Mouse (Mus musculus): ENCODE results near the gene Supt20.

Gene Supt20

DNA sequence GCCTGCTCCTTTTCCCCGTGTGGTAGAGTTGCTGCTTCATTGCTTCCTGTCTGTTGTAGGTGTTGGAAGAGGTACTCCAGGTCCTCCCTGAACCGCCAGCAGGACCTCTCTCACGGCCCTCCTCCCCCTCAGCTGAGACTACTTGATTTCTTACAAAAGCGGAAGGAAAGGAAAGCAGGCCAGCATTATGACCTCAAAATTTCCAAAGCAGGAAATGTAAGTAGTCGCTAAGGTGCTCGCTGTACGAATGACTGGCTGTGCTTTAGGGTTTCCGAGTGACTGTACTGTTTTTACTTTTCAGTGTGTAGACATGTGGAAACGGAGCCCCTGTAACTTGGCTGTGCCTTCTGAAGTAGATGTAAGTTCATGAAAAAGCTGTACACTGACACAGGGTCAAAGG lies 16.4 kb downstream of the Supt20 start:
- DNase-seq: no peak

DNA sequence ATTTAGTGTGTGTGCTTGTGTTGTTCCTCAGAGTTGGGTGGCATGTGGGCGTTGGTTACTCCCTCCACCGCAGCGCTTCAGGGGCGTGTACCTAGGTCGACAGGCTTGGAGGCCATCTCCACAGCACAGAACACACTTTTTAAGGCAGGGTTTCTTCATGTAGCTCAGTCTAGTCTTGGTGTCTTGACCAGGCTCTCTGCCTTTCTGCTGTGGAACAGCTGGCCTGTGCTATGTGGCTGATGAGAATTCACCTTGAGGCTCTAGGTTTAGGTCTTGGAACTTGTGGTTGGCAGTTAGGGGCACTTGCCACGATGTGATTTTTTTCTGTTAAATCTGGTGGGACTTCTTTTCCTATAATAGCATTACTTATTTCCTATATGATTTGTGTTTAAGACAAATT lies 21.6 kb downstream of the Supt20 start, which contains the start of gene Gm21958:
TSS of gene Gm21958 (minus strand) at position 101 of the 400 bp plus-strand sequence.
- no peak for DNase-seq

DNA sequence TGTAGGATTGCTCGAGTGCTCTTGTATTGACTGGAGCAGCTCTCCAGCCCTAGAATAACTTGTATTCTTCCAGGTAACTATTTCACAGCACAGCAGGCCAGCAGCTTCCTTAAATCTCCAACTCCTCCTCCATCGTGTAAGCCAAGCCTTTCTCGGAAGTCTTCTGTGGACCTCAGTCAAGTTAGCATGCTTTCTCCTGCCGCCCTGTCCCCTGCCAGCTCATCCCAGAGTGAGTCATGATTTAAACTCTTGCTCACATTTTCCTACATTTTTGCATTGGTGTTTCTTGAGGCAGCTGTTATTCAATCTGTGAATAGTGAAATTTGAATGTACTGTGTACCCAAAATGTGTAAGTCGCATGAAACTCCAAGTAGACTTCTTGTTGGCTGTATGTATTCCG lies 22.9 kb downstream of the Supt20 start:
- DNase-seq: peak; percentile 28

DNA sequence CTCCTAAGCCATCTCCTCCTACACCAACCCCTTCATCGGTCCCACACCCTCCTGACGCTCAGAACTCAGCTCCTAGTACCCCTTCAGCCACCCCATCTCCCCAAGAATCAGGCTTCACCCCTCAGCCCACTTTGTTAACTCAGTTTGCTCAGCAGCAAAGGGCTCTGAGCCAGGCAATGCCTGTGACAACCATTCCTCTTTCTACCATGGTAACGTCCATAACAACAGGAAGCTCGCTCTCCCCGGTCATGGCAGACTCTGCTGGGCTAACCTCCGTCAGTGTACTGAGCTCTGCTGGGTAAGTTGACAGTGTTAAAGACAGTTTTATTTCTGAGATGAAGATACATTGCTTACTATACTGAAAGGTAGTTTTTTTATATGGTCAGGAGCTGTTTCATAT lies 24.7 kb downstream of the Supt20 start:
- DNase-seq: no peak

DNA sequence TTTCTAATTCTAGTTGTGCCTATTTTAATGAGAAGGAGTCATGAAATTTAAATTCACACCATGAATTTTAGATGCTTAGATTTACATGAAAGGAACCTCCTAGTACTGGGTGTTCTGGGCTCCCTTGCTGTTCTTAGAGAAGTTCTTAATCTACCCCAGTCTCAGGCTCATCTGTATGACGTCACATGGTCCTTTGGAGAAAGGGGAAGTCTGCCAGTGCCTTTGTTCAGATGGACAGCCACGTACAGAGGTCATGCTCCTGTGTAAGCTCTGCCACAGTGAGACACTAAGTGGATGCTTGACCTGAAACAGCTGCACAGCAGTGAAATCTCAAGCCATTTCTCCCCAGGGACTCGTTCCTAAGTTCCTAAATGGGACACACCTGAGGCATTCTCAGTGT lies 26.3 kb downstream of the Supt20 start:
- DNase-seq: peak; percentile 69

DNA sequence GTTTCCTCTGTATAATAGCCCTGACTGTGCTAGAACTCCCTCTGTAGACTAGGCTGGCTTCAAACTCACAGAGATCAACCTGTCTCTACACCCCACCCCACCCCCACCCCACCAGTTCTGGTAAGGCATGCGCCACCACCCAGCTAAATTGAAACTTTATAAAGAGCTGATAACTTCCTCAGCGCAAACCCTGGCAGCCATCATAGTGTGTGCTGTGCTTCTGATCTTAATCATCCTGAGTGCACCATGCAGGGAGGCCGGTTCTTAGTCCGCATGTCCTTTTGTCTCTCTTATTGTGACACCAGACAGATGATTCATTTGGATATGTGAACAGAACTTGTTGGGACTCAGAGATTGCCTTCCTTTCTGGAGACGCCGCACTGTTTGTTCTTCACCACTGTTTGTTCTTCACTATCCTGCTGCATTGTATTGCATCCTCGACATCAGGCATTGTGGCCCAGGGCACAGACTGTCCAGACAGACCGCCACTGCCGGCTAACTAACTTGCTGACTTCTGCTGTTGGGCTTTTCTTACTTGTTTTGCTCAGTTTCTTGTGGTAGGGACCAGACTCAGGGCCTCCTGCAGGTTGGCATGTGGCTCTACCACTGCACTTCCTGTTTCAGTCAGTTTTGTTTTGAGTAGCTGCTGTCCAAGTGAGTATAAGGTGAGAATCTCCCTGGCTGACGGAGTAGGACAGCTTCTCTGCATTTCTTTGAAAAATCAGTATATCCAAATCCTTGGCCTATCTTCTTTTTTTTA lies 31.3 kb downstream of the Supt20 start:
- DNase-seq: peak; percentile 72

DNA sequence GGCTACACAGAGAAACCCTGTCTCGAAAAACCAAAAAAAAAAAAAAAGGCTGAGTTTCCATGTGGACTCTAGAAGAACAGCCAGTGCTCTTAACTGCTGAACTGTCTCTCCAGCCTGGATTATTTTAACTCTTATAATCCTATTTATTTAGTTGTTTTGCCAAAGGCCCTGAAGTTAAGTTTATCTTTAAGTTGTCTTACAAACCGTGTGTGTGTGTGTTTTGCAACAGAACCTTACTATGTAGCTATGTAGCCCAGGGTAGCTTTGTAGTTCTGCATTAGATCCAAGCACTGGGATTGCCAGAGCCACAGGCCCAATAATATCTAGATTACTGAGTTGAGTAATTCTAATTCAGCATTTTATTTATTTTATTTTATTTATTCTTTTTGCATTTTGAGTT lies 32.7 kb downstream of the Supt20 start:
- DNase-seq: no peak

DNA sequence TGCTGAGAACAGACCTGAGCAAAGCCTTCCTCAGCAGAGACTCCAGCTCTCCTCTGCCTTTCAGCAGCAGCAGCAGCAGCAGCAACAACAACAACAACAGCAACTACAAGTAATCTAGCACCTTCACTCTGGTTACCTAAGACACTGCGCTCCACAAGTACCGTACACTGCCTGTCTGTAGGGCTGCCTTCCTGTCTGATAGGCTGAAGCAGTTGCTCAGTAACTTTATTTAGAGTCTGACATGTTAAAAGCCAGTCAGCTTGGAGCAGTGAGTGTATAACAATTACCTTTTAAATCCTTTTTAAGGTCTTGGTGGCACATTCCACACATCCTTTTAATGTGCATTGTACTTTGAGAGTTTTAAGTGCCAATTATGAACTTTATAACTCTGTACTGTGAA lies 35.0 kb downstream of the Supt20 start:
- no peak for DNase-seq

DNA sequence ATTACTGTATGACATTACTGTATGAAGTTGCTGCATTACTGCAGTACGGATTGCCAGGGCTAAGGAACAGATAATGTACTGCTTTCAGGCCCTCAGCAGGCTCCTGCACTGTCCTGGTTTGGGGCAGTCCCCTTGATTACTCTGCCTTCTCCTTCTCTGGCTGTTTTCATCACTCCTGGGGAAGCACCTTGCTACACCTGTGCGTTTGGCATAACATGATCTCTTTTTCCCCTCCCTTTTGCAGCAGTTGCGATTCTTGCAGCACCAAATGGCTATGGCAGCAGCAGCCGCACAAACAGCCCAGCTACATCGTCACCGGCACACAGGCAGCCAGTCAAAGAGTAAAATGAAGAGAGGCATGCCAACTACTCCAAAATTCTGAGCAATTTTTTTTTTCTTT lies 35.5 kb downstream of the Supt20 start:
- no peak for DNase-seq

DNA sequence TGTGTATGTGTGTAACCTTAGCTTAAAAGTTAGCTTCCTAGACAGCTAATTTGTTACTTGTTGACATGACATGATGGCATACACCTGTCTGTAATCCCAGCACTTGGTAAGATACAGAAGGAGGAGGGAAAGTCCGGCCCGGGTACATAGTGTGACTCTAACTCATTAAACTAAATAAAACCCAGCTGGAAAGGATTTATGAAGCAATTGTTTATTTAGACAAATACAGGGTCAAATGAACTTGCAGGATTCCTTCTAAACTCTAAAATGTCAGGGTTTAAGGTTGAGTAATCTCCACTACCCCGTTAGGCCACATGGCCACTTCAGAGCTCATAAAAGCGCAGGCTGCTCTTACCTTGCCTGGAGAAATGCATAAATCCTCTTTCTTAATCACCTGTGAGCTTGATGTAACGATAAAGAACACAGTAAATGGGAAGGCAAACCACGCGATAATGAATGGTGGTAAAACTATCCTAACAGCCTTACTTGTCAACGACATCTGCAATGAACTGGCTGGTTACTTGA lies 39.1 kb downstream of the Supt20 start:
- DNase-seq: no peak

DNA sequence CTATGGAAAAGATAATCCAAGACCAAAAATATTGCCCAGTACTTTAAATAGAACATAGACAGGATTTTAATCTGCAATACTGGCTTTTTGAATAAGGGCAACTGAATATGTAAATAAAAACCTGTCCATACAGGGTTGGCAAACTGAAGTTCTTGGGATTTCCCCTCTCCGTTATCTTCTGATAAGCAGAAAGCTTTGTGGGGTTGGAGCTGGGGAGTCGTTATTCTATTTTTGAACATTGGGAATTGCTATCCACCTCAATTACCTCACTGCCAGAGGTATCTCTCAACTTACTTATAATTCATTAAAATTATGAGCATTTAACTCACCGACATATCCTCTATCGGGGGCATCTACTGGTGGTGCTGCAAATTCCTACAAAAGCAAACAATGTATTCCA lies 39.8 kb downstream of the Supt20 start:
- no peak for DNase-seq

DNA sequence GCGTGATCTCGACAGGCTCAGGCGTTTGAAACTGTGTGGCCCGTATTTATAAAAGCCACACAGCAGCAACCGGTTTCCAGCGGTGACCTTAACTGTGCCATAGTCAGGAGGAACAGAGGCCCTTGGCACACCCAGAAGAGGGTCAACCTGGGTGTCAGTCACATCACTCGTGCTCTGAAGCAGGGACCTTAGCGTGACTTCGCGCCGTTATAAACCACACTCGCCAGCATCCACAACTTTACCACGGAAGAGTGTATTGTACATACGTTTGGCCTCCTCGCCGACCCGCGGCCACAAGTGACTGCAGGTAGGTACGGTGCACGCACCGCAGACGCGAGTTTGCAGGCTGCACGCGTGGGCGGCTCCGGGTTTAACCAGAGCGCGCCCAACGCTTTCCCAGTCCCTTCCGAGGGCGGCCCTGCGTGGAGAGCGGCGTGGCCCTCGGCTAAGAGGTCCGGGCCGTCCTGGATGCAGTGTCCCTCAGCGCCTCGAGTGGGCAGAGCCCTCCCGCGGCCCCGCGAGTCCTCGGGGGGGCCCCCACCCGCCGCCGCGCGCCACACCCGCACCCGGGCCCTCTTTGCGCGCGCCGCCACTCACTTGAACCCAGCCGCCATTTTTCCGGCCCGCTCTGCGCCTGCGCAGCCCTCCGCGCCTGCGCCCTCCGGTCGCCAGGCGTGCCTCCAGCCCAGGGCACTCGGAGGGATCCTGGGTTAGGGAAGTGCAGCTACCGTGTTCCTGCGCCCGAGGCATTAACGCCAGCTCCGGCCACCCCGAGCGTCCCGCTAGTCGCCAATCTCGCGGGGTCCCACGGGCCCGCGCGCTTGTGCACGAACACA lies 42.0 kb downstream of the Supt20 start:
- DNase-seq: peak; percentile 87

DNA sequence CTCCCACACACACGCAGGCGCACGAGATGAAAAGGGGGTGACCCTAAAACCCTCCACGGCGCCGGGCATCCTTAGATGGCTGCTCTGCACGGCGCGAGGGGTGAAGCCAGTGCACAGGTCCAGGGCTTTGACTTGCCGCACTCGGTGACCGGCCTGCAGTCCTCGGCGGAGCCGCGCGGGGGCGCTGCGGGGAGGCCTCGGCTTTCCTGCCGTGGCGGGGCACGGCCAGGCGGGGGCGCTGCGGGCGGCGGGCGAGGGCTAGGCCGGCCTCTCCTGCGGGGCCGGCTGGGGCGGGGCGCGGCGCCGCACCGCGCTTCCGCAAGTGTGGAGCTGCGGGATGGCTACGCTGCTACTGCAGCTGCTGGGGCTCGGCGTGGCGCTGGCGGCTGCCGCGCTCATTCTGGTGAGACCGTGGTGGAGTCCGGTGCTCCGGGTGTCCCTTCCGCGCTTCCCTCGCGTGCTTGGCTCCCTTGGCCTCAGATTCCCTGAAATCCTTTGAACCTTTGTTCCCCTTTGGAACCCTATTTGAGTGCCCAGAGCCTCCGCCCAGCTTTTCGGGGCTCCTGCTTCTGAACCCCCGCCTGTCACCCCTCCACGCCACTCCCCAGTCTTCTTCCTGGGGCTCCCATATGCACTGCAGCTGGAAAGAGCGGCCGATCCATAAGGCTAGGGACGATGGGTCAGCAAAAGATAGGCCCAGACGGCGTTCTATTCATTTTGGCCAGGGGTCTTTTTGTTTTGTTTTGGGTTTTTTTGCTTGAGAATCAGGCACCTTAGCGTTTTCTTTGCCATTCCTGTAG lies 42.8 kb downstream of the Supt20 start, which contains the start of the genes Exosc8 and Alg5:
TSS of gene Exosc8 (minus strand) at position 147 of the 800 bp plus-strand sequence.
TSS of gene Alg5 (plus strand) at position 293 of the 800 bp plus-strand sequence.
- peak; percentile 79 for DNase-seq

DNA sequence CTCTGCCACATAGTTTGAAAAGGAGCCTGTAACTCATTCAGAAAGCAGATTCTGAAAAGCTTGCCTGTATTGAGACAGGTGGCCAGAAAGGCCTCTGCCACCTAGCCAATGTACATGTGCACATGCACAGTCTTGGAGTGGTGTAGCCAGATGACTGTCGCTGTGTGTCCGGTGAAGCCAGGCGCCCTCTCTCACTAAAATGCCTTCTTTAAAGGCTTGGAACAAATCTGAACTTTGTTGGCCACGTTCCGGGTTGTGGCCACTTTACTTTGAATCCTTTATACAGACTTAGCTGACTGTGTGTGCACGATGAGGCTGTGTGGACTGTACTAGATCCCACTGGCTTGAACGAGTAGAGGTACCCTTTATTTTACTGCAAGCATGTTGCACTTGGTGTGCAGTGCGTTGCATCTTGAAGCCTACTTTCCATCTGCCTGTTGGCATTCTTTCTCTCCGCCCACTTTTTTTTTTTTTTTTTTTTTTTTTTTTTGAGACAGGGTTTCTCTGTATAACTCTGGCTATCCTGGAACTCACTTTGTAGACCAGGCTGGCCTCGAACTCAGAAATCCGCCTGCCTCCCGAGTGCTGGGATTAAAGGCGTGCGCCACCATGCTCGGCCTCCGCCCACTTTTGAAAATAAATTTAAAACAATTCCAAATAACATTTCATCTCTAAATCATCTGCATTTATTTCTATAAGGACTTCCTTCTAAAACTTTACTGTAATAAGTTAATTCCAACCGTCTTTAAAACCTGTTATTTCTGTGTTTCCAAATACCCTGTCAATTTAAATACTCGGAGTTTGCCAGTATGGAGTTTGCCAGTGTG lies 43.7 kb downstream of the Supt20 start:
- peak; percentile 27 for DNase-seq

DNA sequence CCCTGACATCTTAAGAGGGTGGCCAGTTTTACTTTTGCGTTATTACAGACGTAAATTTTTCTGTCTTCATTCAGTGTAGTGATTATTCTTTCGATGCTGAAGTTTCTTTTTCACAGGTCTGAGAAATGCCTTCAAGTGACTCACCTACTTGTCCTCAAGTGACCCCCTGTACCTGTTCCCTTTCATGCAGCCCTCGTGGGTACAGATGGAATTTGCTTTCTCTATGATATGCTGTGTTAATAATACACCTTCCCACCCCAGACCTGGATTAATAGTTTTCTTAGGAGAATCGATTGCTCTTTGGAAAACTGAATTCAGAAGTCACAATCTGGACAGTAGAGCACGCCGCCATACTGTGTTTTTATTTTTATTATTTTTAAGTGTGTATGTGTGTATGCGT lies 44.7 kb downstream of the Supt20 start:
- DNase-seq: no peak

DNA sequence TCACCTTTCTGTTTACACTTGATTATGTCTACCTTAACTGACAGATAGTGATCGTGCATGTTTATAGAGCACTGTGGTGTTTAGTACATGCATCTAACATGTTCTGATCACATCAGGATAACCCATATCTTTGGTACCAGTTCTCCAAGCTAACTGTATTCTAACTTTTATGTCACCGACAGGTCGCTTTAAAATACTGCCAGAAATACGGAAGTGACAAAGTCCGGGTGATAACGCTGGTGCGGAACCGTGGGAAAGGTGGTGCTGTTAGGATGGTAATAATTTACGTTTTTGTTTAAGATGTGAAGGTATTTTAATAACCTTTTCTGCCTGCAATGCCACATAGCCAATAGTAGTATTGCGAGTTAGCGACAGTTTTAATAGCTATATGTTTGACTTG lies 49.4 kb downstream of the Supt20 start:
- DNase-seq: no peak

DNA sequence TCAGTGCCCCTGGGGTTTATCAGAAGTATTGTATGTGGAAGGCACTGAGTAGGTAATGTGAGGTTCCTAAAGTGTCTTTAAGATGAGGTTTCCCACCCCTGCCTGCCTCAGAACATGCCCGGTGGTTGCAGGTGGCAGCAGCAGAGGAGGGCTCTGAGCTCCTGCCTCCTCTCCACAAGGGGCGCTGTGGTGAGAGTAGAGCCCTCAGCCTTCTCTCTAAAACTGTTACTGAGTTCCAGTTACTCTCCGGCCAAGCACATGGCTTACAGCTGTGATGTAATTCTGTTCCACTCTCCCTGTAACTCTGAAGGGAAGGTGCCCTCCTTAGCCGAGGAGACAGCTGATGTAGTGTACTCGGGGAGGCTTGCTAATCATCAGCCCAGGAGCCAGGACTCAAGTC lies 53.2 kb downstream of the Supt20 start:
- DNase-seq: no peak

DNA sequence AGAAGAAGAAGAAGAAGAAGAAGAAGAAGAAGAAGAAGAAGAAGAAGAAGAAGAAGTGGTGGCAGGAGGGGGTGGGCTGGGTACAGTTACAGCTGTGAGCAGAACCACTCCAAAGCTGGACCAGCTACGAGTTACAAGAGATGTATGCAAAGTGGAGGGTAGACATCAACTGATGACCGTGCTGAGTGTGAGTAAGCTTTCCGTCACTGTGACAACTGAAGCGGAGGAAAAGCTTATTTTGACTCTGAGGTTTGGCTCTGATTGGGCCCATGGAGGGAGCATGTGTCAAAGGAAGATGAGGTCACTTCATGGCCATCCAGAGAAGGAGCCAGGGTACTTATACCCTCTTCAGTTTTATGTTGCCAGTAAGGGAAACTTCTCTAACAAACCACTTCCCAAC lies 60.8 kb downstream of the Supt20 start:
- no peak for DNase-seq

DNA sequence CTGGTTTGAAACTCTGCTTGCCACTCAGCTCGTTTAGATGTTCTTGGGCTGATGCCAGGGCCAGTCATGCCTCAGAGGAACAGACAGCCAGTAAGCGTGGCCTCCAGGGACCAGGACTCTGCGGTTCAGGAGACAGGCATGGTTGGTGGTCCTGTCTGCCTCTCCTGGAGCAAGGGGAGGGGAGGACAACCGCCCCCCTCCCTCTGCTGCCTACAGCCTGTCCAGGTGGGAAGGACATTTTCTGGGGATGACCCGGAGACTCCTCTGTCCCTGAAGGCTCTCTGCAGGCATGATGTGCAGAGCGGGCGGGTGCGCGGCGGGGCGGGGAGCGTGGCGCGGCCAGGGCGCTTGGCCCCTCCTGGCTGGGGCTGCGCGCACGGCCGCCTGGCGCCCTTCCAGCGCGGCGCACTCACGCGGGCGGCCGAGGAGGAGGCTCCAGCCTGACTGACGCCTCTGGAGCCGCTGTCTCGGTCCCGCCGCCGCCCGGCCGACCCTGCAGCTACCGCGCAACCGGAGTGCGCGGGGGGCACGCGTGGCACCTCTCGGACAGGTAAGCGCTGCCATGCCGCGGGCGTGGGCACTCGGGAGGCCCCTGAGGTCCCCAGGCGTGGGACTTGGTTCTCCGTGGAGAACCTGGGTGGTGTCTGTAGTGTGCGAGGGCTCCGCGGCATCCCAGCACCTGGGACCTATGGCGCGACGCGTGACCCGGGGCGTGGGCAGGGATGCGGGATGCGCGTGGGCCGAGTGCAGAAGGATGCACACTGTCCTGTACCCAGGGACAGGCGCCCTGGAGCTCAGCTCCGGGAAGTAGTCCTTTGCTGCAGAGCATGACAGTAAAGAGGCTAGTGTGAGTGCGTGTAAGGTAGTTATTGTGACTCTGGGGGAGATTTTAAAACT lies 62.8 kb downstream of the Supt20 start, which contains the start of gene Smad9:
TSS of gene Smad9 (plus strand) at position 438 of the 897 bp plus-strand sequence.
- peak; percentile 47 for DNase-seq

DNA sequence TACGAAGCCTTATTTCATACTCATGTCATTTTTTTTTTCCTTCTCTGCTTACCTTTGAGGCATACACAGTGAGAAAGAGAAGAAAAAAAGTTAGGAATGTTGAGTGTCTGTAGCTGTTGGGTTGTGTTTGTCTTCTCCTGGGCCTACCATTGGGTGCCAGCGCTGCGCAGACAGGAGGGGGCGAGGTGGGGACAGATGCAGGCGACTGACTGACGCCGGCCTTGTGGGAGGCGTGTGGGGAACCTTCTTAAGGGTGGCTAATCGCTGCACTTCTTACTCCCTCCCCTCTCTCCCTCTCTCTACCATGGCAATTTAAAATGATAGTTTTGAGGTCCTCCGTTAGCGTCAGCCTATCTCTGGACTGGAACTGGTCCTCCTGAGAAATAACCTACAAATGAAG lies 63.5 kb downstream of the Supt20 start:
- DNase-seq: peak; percentile 35

DNA sequence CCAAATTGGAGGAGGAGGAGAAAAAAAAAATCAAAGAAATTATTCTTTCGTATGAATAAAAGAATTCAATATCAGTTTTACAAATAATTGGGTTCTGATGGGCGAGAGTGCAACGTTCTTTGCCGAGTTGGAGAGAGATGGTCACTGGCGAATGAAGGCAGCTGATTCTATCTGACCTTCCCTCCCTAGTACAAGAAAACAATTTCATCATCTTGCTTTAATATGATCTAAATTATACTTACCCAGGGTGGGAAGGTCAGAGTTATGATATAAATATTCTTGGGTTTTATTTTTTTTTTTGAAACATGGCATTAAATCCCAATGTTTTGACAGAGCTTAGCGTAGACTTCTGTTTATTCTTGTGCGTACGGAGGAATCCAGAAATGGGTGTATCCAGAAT lies 64.8 kb downstream of the Supt20 start:
- no peak for DNase-seq
